Mouse (Mus musculus): ENCODE measurements around the gene Prdx1. TPM values are rescaled to one million over a fixed set of nuclear protein-coding genes. Genes with fewer than 3 reads are reported as not detected.

Prdx1 gene
- polyA plus RNA-seq, 1 experiment from 2014 or later, result 1,174 TPM

DNA sequence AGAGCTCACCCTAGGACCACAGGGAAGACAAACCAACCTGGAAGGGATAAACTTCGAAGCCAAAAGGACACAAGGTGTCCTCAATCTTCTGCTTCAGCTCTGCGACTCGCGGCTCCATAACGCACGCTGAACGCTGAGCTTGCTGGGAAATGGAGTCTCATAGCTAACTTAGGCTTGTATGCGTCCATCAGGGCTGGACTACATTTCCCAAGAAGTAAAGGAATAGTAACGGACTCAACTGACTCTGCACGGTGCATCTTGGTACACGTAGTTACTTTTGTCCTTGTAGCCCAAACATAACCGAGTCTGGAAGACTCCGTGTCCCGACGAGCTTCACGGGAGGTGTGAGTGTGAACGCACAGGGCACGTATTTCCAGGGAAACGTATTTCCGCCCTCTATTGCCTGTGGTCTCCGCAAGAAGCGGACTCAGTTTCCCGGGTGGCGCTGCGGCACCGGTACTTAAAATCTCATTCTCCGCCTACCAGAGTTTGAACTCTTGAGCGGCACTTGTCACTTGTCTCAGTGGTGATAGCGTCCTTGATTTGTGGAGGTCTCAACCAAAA is 22.9 kb downstream of the Prdx1 start, which contains the start of the genes Mmachc and Ccdc163:
Gene Mmachc, minus strand, starts transcription at position 206 of the 564 bp plus-strand sequence.
Gene Ccdc163, plus strand, starts transcription at position 309 of the 564 bp plus-strand sequence.
- WGBS, result under 1% methylated on average over 29 of the region's 29 CpGs
- Histone ChIP-seq H3K4me2 (replicated peaks) (peak within 1 kb of the TSS; percentile 81), H3K9ac (peak within 1 kb of the TSS; percentile 57), H3K36me3 (0 out of 2 replicates have a peak, but pooled peaks cover 7% of the 10 kb centered on the region), H3K9me3 (replicated peaks) (no peaks in the 10 kb centered on the region), H3K4me1 (peaks cover 12% of the 10 kb centered on the region), H3K27ac (replicated peaks) (no peak within 1 kb of the TSS), H3K27me3 (no peaks in the 10 kb centered on the region), H3K4me3 (replicated peaks) (peak within 1 kb of the TSS; percentile 63)
- ATAC-seq (ENCODE audit: insufficient number of reproducible peaks, low FRiP score, low TSS enrichment, low read depth), result peak; percentile 98

DNA sequence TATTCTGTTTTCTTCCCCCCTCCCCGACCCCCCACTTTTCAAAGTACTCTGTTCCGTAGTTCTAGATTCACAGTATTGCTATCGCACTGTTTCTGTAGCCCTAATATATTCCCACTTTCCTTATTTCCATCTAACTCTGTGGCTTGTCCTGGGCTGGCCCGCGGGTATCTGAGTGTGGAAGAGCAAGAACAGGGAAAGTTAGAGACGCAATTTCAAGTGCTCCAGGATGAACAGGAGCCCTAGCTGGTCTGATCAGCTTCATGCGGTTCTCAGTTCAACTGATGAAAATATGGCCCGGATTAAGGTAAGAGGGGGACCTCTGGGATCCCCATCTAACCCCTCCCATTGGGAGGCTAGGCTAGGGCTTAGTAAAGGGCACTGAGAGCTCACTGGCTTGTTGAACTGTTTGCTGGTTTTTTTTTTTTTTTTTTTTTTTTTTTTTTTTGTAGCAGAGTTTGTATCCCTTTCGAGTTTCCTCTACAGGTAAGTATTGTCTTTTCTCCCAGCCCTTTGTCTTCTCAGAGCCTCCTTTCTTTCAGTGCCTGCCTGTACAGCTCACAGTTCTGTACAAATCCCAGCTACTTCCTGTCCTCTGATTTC is 23.5 kb downstream of the Prdx1 start:
- H3K9ac ChIP-seq, result peak overlapping the region; percentile 57
- H3K27ac ChIP-seq (replicated peaks), result no peak overlapping the region
- no peaks in the 10 kb centered on the region for H3K9me3 ChIP-seq (replicated peaks)
- H3K4me2 ChIP-seq (replicated peaks), result peak overlapping the region; percentile 81
- peaks cover 12% of the 10 kb centered on the region for H3K4me1 ChIP-seq
- no peak for ATAC-seq (ENCODE audit: insufficient number of reproducible peaks, low FRiP score, low TSS enrichment, low read depth)
- 2% methylated on average over 9 of the region's 9 CpGs for WGBS
- no peaks in the 10 kb centered on the region for H3K27me3 ChIP-seq
- H3K36me3 ChIP-seq, result 0 out of 2 replicates have a peak, but pooled peaks cover 1% of the 10 kb centered on the region
- H3K4me3 ChIP-seq (replicated peaks), result peak overlapping the region; percentile 63

DNA sequence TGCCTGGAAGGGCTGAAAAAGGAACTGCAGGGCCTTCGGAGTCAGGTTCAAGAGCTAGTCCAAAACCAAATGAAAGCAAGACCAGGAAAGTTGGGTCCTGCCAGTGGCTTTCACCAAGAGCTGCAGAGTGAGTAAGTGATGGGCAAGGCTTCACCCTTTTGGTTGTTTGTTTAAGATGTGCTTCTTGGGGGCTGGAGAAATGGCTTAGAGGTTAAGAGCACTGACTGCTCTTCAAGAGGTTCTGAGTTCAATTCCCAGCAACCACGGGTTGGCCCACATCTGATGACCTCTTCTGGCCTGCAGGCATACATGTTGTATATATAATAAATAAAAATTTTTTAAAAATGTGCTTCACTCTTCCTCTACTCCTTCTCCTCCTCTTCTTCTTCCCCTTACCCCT is 24.8 kb downstream of the Prdx1 start:
- no peak overlapping the region for H3K9ac ChIP-seq
- no peak overlapping the region for H3K4me2 ChIP-seq (replicated peaks)
- ATAC-seq (ENCODE audit: insufficient number of reproducible peaks, low FRiP score, low TSS enrichment, low read depth), result no peak
- H3K9me3 ChIP-seq (replicated peaks), result no peaks in the 10 kb centered on the region
- H3K4me1 ChIP-seq, result peaks cover 12% of the 10 kb centered on the region
- 84% methylated on average over 2 of the region's 2 CpGs for WGBS
- H3K36me3 ChIP-seq, result peaks cover 5% of the 10 kb centered on the region; the same call in 1 of the 2 replicates
- no peak overlapping the region for H3K27ac ChIP-seq (replicated peaks)
- H3K27me3 ChIP-seq, result no peaks in the 10 kb centered on the region
- no peak overlapping the region for H3K4me3 ChIP-seq (replicated peaks)

DNA sequence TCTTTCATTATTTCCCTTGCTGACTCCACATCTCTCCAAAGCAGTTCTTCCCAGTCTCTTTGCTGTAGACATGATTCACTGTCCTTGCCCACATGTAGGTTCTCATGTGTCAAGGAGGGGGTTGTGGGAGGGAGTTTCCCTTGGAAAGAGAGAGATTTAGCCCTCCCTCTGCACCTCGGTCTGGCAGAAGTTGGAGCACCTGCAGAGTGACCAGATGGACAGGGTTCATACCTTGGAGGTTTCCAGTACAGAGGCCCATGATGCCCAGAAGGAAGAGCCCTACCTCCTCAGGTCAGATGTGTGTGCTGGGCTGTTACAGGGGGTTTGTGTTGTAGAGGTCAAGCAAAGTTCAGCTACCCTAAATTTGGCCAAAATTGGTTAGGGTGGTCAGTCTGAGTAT is 27.2 kb downstream of the Prdx1 start:
- 58% methylated on average over 1 of the region's 1 CpGs for WGBS
- Histone ChIP-seq H3K27me3 (no peaks in the 10 kb centered on the region), H3K27ac (replicated peaks) (no peak overlapping the region), H3K9ac (no peak overlapping the region), H3K4me3 (replicated peaks) (no peak overlapping the region), H3K4me1 (peaks cover 9% of the 10 kb centered on the region), H3K4me2 (replicated peaks) (no peak overlapping the region), H3K9me3 (replicated peaks) (no peaks in the 10 kb centered on the region), H3K36me3 (peaks cover 8% of the 10 kb centered on the region; the same call in 1 of the 2 replicates)
- no peak for ATAC-seq (ENCODE audit: insufficient number of reproducible peaks, low FRiP score, low TSS enrichment, low read depth)

DNA sequence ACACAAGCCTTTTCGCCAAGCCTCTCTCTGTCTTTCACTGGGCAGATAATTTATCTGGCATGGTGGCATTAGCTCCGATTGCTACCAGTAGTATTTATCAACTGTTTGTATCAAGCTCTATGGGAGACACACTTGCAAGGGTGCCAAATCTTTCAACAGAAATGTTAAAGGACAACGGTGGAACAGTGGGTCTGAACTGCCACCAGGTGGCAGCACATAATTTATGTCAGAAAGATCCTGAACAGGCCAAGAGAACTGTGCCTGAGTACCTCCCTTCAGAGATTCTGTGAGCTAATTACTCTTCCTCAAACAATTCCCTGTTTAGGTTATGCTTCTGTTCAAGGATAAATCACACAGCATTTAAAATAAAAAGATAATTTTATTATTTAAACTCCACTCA is 34.1 kb downstream of the Prdx1 start:
- H3K36me3 ChIP-seq, result peaks cover 8% of the 10 kb centered on the region; the same call in 1 of the 2 replicates
- no peaks in the 10 kb centered on the region for H3K27me3 ChIP-seq
- H3K4me3 ChIP-seq (replicated peaks), result no peak overlapping the region
- no peaks in the 10 kb centered on the region for H3K9me3 ChIP-seq (replicated peaks)
- no peak overlapping the region for H3K9ac ChIP-seq
- H3K27ac ChIP-seq (replicated peaks), result no peak overlapping the region
- no peak for ATAC-seq (ENCODE audit: insufficient number of reproducible peaks, low FRiP score, low TSS enrichment, low read depth)
- no peak overlapping the region for H3K4me2 ChIP-seq (replicated peaks)
- H3K4me1 ChIP-seq, result peaks cover 11% of the 10 kb centered on the region
- 17% methylated on average over 3 of the region's 3 CpGs for WGBS

DNA sequence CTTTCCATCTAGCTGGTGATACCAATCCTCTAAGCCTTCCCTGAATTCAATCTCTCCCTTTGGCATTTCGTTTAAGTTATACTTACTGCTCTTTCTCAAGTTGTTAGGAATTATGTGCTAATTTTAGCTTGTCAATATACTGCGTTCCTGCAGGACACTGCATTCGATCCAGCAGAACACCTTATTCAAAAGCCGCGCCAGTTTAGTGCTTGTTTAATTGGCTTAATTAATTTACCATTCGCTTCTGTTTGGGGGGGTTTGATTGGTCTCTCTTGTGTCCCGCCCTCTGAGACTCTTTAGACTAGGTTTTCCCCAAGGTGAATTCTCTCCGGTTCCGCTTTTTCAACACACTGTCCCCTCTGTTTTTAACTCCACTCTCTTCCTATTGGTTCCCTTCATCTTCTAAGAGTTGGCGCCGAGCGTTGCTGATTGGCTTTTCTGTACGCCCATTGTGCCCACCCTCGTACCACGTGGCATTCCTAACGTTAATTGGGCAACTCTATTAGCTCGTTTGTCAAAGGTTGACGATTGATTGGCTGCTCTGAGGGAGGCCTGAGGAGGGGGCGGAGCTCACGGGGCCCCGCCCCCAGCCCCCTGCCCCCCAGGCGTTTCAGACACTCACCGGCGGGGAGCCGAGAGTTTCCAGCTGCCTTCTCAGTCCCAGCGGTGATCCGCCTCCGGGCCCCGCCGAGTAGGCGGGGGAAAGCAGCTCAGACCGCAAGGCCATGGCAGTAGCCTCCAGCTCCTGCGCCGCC is 35.2 kb downstream of the Prdx1 start, which contains the start of gene Tesk2:
Gene Tesk2, plus strand, starts transcription at position 606 of the 755 bp plus-strand sequence.
- Histone ChIP-seq H3K4me3 (replicated peaks) (peak within 1 kb of the TSS; percentile 83), H3K27me3 (no peaks in the 10 kb centered on the region), H3K36me3 (no peaks in the 10 kb centered on the region), H3K9me3 (replicated peaks) (no peaks in the 10 kb centered on the region), H3K4me2 (replicated peaks) (peak within 1 kb of the TSS; percentile 89), H3K4me1 (peaks cover 11% of the 10 kb centered on the region), H3K9ac (peak within 1 kb of the TSS; percentile 74), H3K27ac (replicated peaks) (peak within 1 kb of the TSS; percentile 68)
- peak; percentile 98 for ATAC-seq (ENCODE audit: insufficient number of reproducible peaks, low FRiP score, low TSS enrichment, low read depth)
- WGBS, result under 1% methylated on average over 34 of the region's 34 CpGs

DNA sequence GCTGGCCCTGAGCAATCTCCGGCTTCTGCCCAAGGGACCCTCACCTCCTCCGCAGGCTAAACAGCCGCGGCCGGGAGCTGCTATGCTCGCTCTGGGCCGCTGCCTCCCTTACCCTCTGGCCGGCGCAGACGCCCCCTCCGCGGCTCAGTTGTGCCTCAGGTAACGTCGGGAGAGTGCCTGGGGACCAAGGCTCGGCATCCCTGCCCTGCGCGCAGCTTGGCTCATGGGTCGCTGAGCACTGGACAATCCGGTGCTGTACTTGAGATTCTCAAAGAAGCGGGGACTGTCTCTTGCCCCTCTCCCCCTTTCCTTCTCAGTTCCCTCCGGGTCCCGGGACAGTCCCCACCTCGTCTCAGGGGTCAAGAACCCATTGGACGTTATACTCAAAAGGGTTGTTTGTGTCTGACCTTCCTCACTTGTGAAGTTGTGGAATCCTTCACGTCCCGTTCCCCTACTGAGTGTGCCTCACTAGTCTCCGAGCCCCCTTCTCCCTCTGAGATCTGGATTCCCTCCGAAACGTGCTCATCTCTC is 35.8 kb downstream of the Prdx1 start:
- Histone ChIP-seq H3K27ac (replicated peaks) (peak overlapping the region; percentile 68), H3K9ac (peak overlapping the region; percentile 74), H3K4me1 (peaks cover 11% of the 10 kb centered on the region), H3K9me3 (replicated peaks) (no peaks in the 10 kb centered on the region), H3K27me3 (no peaks in the 10 kb centered on the region), H3K4me2 (replicated peaks) (peak overlapping the region; percentile 89), H3K4me3 (replicated peaks) (peak overlapping the region; percentile 83), H3K36me3 (no peaks in the 10 kb centered on the region)
- ATAC-seq (ENCODE audit: insufficient number of reproducible peaks, low FRiP score, low TSS enrichment, low read depth), result no peak
- WGBS, result under 1% methylated on average over 29 of the region's 29 CpGs

DNA sequence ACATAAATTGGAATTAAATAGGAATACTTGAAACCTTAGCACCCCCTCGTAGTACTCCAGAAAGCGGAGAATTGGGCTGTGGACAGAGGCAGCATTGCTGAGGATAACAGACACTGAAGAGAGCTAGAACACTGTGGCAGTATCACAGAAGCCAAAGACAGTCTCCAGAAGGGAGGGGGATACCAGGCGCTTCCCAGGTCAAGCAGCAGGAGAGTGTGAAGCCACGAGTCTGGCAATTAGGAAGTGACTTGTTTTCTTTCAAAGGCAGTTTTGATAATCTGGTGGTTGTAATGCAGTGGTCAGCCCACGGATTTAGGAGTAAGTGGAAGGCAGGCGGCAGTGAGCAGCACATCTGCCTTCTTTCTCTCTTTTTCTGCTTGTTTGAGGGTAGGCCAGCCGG is 36.9 kb downstream of the Prdx1 start:
- peak overlapping the region; percentile 89; the same call in 1 of the 2 replicates for H3K4me2 ChIP-seq (replicated peaks)
- H3K27me3 ChIP-seq, result no peaks in the 10 kb centered on the region
- peaks cover 11% of the 10 kb centered on the region for H3K4me1 ChIP-seq
- no peaks in the 10 kb centered on the region for H3K9me3 ChIP-seq (replicated peaks)
- WGBS, result 45% methylated on average over 7 of the region's 7 CpGs
- no peak for ATAC-seq (ENCODE audit: insufficient number of reproducible peaks, low FRiP score, low TSS enrichment, low read depth)
- H3K9ac ChIP-seq, result no peak overlapping the region
- H3K27ac ChIP-seq (replicated peaks), result no peak overlapping the region
- no peaks in the 10 kb centered on the region for H3K36me3 ChIP-seq
- peak overlapping the region; percentile 83; the same call in 1 of the 2 replicates for H3K4me3 ChIP-seq (replicated peaks)

DNA sequence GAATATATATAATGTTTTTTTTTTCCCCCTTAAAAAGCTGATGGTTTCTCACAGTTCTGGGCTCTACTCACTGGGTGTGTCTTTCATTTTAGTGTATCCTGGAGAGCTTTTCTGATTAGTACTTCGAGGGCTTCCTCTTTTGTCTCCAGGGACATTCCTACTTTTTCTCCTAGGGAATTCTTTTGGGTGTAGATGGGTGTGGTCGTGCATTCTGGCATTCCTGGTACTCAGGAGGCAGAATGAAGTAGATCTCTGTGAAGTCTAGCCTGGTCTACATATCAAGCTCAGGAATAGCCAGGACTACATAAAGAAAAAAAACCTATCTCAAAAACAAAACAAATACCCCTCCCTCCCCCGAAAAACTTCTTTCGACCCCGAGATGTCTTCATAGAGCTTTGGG is 40.1 kb downstream of the Prdx1 start:
- Histone ChIP-seq H3K9ac (no peak overlapping the region), H3K4me3 (replicated peaks) (no peak overlapping the region), H3K27me3 (no peaks in the 10 kb centered on the region), H3K27ac (replicated peaks) (no peak overlapping the region), H3K9me3 (replicated peaks) (no peaks in the 10 kb centered on the region), H3K4me2 (replicated peaks) (no peak overlapping the region), H3K36me3 (no peaks in the 10 kb centered on the region), H3K4me1 (0 out of 2 replicates have a peak, but pooled peaks cover 5% of the 10 kb centered on the region)
- 79% methylated on average over 5 of the region's 5 CpGs for WGBS
- no peak for ATAC-seq (ENCODE audit: insufficient number of reproducible peaks, low FRiP score, low TSS enrichment, low read depth)

DNA sequence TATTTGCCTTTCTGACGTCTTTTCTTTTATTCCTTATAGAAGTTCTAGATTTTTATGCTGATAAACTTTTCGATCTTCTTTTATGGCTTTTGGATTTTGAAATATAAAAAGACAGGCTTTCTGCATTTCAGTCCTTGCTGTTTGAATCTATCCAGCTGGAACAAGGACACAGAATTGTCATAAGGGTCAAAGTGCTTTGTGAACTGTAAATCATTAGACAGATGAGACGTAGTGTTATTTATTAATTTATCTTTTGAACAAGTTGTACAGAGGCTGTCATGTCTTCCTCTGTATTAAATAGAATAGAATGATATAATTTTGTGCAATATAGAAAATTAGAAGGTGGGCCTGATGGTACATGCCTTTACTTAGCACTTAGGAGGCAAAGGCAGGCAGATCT is 42.1 kb downstream of the Prdx1 start:
- H3K27ac ChIP-seq (replicated peaks), result no peak overlapping the region
- ATAC-seq (ENCODE audit: insufficient number of reproducible peaks, low FRiP score, low TSS enrichment, low read depth), result no peak
- H3K9me3 ChIP-seq (replicated peaks), result no peaks in the 10 kb centered on the region
- no peaks in the 10 kb centered on the region for H3K4me1 ChIP-seq
- H3K9ac ChIP-seq, result no peak overlapping the region
- no peaks in the 10 kb centered on the region for H3K27me3 ChIP-seq
- no peaks in the 10 kb centered on the region for H3K36me3 ChIP-seq
- no peak overlapping the region for H3K4me3 ChIP-seq (replicated peaks)
- no peak overlapping the region for H3K4me2 ChIP-seq (replicated peaks)
- WGBS, result 74% methylated on average over 3 of the region's 3 CpGs

DNA sequence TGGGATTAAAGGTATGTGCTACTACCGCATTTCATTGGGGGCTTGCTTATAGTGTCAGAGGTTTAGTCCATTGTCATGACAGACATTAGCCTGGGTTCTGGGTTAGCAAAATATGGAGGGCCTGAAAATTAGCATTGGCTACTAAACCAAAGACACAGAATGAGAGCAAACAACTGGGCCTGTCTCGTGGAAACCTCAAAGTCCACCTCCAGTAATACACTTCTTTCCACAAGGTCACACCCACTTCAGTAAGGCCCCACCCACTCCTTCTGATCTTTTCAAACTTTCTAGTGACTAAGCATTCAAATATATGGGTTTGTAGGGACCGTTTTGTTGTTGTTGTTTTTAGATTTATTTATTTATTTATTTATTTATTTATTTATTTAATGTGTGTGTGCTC is 44.2 kb downstream of the Prdx1 start:
- Histone ChIP-seq H3K27me3 (no peaks in the 10 kb centered on the region), H3K4me2 (replicated peaks) (no peak overlapping the region), H3K4me1 (no peaks in the 10 kb centered on the region), H3K9me3 (replicated peaks) (no peaks in the 10 kb centered on the region), H3K27ac (replicated peaks) (no peak overlapping the region), H3K9ac (no peak overlapping the region), H3K4me3 (replicated peaks) (no peak overlapping the region), H3K36me3 (no peaks in the 10 kb centered on the region)
- 90% methylated on average over 3 of the region's 3 CpGs for WGBS
- no peak for ATAC-seq (ENCODE audit: insufficient number of reproducible peaks, low FRiP score, low TSS enrichment, low read depth)
